Mouse (Mus musculus) gastrocnemius, postnatal 14 days (tissue): ENCODE measurements around the gene Abca4. TPM values are rescaled to one million over a fixed set of nuclear protein-coding genes. Genes with fewer than 3 reads are reported as not detected.
"Not testable (repeated sequence)": the region's sequence is repeated elsewhere in the genome, so short reads cannot be mapped to it uniquely, and the experiment has no call there.

ENCODE experiments used
- DNase-seq: peaks from one replicate; pipeline ENCODE4 v3.0.0; 2021; ENCODE audit warnings: mixed read lengths
- intact Hi-C: fragments of 180-260 bp; cut with DNase I; formaldehyde crosslinking; loops from one replicate; pipeline ENCODE4 v1.15.1; 2025; ENCODE audit warnings: low total_unique reads
- total RNA-seq, 2 experiments: library from RNA; stranded (reverse); gene quantifications; 2 replicates each; pipeline ENCODE4 v1.2.3; 2021

The Abca4 gene
- total RNA-seq, 2 experiments from 2014 or later, result 1.0 to 1.1 TPM

- no peak for DNase-seq
- intact Hi-C loops, result no loop called here
These were observed 156.2 kb downstream of the Abca4 start for GRCm38 (mm10) chr3:122200447-122200846.

GRCm38 (mm10) chr3:122202307-122202732 lies 158.1 kb downstream of the Abca4 start:
- intact Hi-C loops, result no loop called here
- DNase-seq, result no peak

GRCm38 (mm10) chr3:122203675-122204329 lies 159.6 kb downstream of the Abca4 start:
- intact Hi-C loops, result no loop called here

GRCm38 (mm10) chr3:122205753-122206152 lies 161.5 kb downstream of the Abca4 start:
- intact Hi-C loops, result no loop called here
- no peak for DNase-seq

More at GRCm38 (mm10) chr3:122203675-122204329, 159.6 kb downstream of the Abca4 start:
- DNase-seq, result no peak

GRCm38 (mm10) chr3:122206279-122207070 lies 162.2 kb downstream of the Abca4 start:
- no peak for DNase-seq
- intact Hi-C loops, result no loop called here

GRCm38 (mm10) chr3:122207766-122208165 lies 163.5 kb downstream of the Abca4 start:
- DNase-seq, result no peak
- intact Hi-C loops, result no loop called here

- intact Hi-C loops, result no loop called here
- DNase-seq, result no peak
These were observed 164.3 kb downstream of the Abca4 start for GRCm38 (mm10) chr3:122208296-122209225.

GRCm38 (mm10) chr3:122209511-122209910 lies 165.3 kb downstream of the Abca4 start:
- DNase-seq, result no peak
- intact Hi-C loops, result no loop called here

- no peak for DNase-seq
- intact Hi-C loops, result no loop called here
These were observed 166.2 kb downstream of the Abca4 start for GRCm38 (mm10) chr3:122210434-122210833.

GRCm38 (mm10) chr3:122210846-122211245 lies 166.6 kb downstream of the Abca4 start:
- intact Hi-C loops, result no loop called here
- DNase-seq, result no peak

- intact Hi-C loops, result no loop called here
- no peak for DNase-seq
These were observed 167.3 kb downstream of the Abca4 start for GRCm38 (mm10) chr3:122211446-122212125.

GRCm38 (mm10) chr3:122221240-122222036 lies 177.2 kb downstream of the Abca4 start:
- DNase-seq, result no peak
- intact Hi-C loops, result no loop called here

- DNase-seq, intact Hi-C loops: not testable (repeated sequence)
These were observed 182.7 kb downstream of the Abca4 start for GRCm38 (mm10) chr3:122226972-122227371.

Other genes with a start within 250 kb of the Abca4 start
- 10 to 100 TPM; 31.1 to 37.0 TPM for gene Abcd3, start 229.1 kb upstream of the Abca4 start, total RNA-seq
- 10 to 100 TPM; 27.2 to 29.6 TPM for gene Arhgap29, start 91.9 kb upstream of the Abca4 start, total RNA-seq
- gene Gclm, start 201.1 kb downstream of the Abca4 start, total RNA-seq, result 10 to 100 TPM; 22.7 to 28.7 TPM
- 10 to 100 TPM; 18.4 to 19.7 TPM for gene Dnttip2, start 229.9 kb downstream of the Abca4 start, total RNA-seq
- 1 to 10 TPM; 8.3 to 9.5 TPM for gene Bcar3, start 249.7 kb downstream of the Abca4 start, total RNA-seq